ENCODE assay signal across 7 mouse cellular contexts in genomic region chr2:27758414-27759301, GRCm38 (mm10).
DNase-seq lines count a peak whose midpoint lies in the region; ATAC-seq lines count a peak whose summit lies in the region.

No protein-coding gene starts in this region.

- intact Hi-C loops in left cerebral cortex, postnatal 25 days (cut with DNase I), result no loop called here

- 20% methylated on average over 20 of the region's 20 CpGs for WGBS in embryonic facial prominence, embryonic 14.5 days
- WGBS in stomach, embryonic 16.5 days, result 38% methylated on average over 20 of the region's 20 CpGs

- DNase-seq in brain, embryonic 18.5 days (ENCODE audit: low read depth, low spot score), result peak; percentile 78
- peak; percentile 98 for DNase-seq in embryonic facial prominence, embryonic 14.5 days (ENCODE audit: low spot score)
- peak; percentile 96 to 97 for DNase-seq in heart, adult 18-20 months
- peak; percentile 96 for DNase-seq in kidney, adult 18-20 months
- peak; percentile 93 to 95 for DNase-seq in left cerebral cortex, postnatal 25 days (ENCODE audit: low spot score in 2 of 2)

- no peaks in the 10 kb centered on the region for H3K9me3 ChIP-seq in embryonic facial prominence, embryonic 14.5 days (ENCODE audit: control insufficient read depth, low read length)
- H3K9me3 ChIP-seq in stomach, embryonic 16.5 days (replicated peaks; ENCODE audit: control insufficient read depth, low read length), result no peaks in the 10 kb centered on the region

- ATAC-seq in embryonic facial prominence, embryonic 14.5 days (ENCODE audit: low read depth), result peak; percentile 84
- ATAC-seq in megakaryocyte-erythroid progenitor cell, adult 5-6 weeks (replicated peaks; ENCODE audit: low FRiP score, low TSS enrichment, poor library complexity, severe bottlenecking), result peak; percentile 34; the same call in 1 of the 2 replicates
- peak; percentile 73 for ATAC-seq in stomach, embryonic 16.5 days (ENCODE audit: insufficient read depth, low FRiP score)

- no peak overlapping the region; the same call in 1 of the 2 replicates for H3K9ac ChIP-seq in embryonic facial prominence, embryonic 14.5 days (ENCODE audit: low read depth, low read length)
- peak overlapping the region; percentile 28 for H3K9ac ChIP-seq in stomach, embryonic 16.5 days (ENCODE audit: low read length)

- peaks cover 62% of the 10 kb centered on the region for H3K36me3 ChIP-seq in embryonic facial prominence, embryonic 14.5 days (ENCODE audit: control insufficient read depth, insufficient read depth, low read length)
- H3K36me3 ChIP-seq in stomach, embryonic 16.5 days (ENCODE audit: control insufficient read depth, insufficient read depth, low read length), result peaks cover 15% of the 10 kb centered on the region

- peak overlapping the region; percentile 93 for H3K27ac ChIP-seq in embryonic facial prominence, embryonic 14.5 days (replicated peaks; ENCODE audit: low read depth, low read length)
- H3K27ac ChIP-seq in stomach, embryonic 16.5 days (ENCODE audit: low read length), result peak overlapping the region; percentile 87

- H3K4me3 ChIP-seq in embryonic facial prominence, embryonic 14.5 days (ENCODE audit: low read depth, low read length), result no peak overlapping the region
- H3K4me3 ChIP-seq in stomach, embryonic 16.5 days (replicated peaks; ENCODE audit: low read length), result no peak overlapping the region

- peak overlapping the region; percentile 27 for H3K4me2 ChIP-seq in embryonic facial prominence, embryonic 14.5 days (ENCODE audit: low read depth, low read length)
- peak overlapping the region; percentile 42 for H3K4me2 ChIP-seq in stomach, embryonic 16.5 days (ENCODE audit: low read depth, low read length)

- H3K4me1 ChIP-seq in embryonic facial prominence, embryonic 14.5 days (ENCODE audit: control insufficient read depth, insufficient read depth, low read length), result peaks cover 40% of the 10 kb centered on the region
- peaks cover 27% of the 10 kb centered on the region for H3K4me1 ChIP-seq in stomach, embryonic 16.5 days (ENCODE audit: control insufficient read depth, insufficient read depth, low read length)

- no peaks in the 10 kb centered on the region for H3K27me3 ChIP-seq in embryonic facial prominence, embryonic 14.5 days (replicated peaks; ENCODE audit: control insufficient read depth, insufficient read depth, low read length)
- H3K27me3 ChIP-seq in stomach, embryonic 16.5 days (ENCODE audit: control insufficient read depth, insufficient read depth, low read length), result no peaks in the 10 kb centered on the region

Comparison
In these comparisons a context has a peak if more than half of its experiments do, and no peak if none do; other contexts are left out.
1. ATAC-seq: peak in every context shown above with its lines; median percentile 84 in embryonic facial prominence, embryonic 14.5 days; 73 in stomach, embryonic 16.5 days; 34 in megakaryocyte-erythroid progenitor cell, adult 5-6 weeks.